Mouse (Mus musculus) telencephalon, adult 2 months (tissue): ENCODE measurements at regions not wholly inside any gene's neighbourhood (a gene's known extent, or its start where the extent isn't known, plus 50 kb on each side); places are given as distances from the start of the nearest gene placed in this dataset.
"Not testable (repeated sequence)": the region's sequence is repeated elsewhere in the genome, so short reads cannot be mapped to it uniquely, and the experiment has no call there.

Experiments used
- DNase-seq: peaks from one replicate; pipeline ENCODE4 v3.0.0-alpha.2; 2011; ENCODE audit warnings: low read depth, low spot score

- no peak for DNase-seq
These were observed 187.0 kb downstream of the Bmp2 start for GRCm38 (mm10) chr2:133738839-133739430.

GRCm38 (mm10) chr2:133748493-133748892, 196.5 kb downstream of the Bmp2 start:
- no peak for DNase-seq

GRCm38 (mm10) chr2:133749846-133750637, 198.1 kb downstream of the Bmp2 start:
- DNase-seq = peak; percentile 40

- DNase-seq = no peak
These were observed 202.1 kb downstream of the Bmp2 start for GRCm38 (mm10) chr2:133754088-133754487.

- DNase-seq = no peak
These were observed 209.5 kb downstream of the Bmp2 start for GRCm38 (mm10) chr2:133761496-133761895.

GRCm38 (mm10) chr2:133768546-133768945, 216.6 kb downstream of the Bmp2 start:
- no peak for DNase-seq

- peak; percentile 63 for DNase-seq
These were observed 231.8 kb downstream of the Bmp2 start for GRCm38 (mm10) chr2:133783588-133784342.

GRCm38 (mm10) chr2:133791031-133791430, 239.1 kb downstream of the Bmp2 start:
- peak; percentile 10 for DNase-seq

GRCm38 (mm10) chr2:133793293-133793692, 241.3 kb downstream of the Bmp2 start:
- DNase-seq = no peak

GRCm38 (mm10) chr2:133802666-133803065, 250.7 kb downstream of the Bmp2 start:
- no peak for DNase-seq

GRCm38 (mm10) chr2:133821418-133821817, 269.5 kb downstream of the Bmp2 start:
- no peak for DNase-seq

GRCm38 (mm10) chr2:133829406-133829805, 277.4 kb downstream of the Bmp2 start:
- DNase-seq = no peak

- no peak for DNase-seq
These were observed 298.5 kb downstream of the Bmp2 start for GRCm38 (mm10) chr2:133850485-133850884.

- not testable (repeated sequence) for DNase-seq
These were observed 323.0 kb downstream of the Bmp2 start for GRCm38 (mm10) chr2:133874982-133875381.

GRCm38 (mm10) chr2:133883682-133884081, 331.7 kb downstream of the Bmp2 start:
- no peak for DNase-seq

- DNase-seq = no peak
These were observed 354.3 kb downstream of the Bmp2 start for GRCm38 (mm10) chr2:133906269-133906668.
